Mouse (Mus musculus) cerebellum, postnatal 4 days (tissue): ENCODE data around the gene Kat2b.
"Not testable (repeated sequence)": the region's sequence is repeated elsewhere in the genome, so short reads cannot be mapped to it uniquely, and the experiment has no call there.

Experiments used
- DNase-seq, 2 experiments: peaks; one replicate each; pipeline ENCODE4 v3.0.0; 2022; ENCODE audit warnings: low spot score in 2 of 2, mixed read lengths in 1 of 2

The Kat2b gene

DNA sequence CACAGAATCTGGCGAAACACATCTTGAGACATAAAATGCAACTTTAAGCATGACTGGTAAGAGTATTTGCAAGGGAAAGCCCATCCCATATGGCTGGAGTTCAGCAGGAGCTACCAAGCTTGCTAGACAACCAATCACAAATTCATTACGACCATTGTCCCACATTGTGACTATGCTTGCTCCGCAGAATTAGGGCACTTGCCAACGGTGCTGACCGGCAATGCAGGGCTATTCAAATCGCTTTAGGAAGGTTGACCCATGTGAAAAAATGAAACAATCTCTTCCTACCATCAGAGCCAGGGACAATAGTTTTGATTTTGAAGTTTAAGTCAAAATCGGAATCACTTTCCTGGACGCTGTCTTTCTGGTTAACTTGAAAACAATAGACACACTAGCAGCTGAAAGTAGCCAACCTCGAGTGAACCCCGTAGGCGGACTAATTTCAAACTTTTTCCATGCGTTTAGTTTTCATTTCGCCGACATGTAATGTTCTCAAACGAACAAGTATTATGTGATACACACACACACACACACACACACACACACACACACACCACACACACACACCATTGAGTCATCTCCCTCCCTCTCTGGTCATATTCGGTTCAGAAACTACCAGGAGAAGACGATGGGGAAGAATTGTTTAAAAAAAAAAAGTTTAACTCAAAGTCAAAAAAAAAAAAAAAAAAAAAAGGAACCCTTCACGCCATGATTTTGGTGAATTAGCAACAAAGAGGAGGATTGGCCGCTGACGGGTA lies at the start of gene Kat2b:
Kat2b (plus strand) TSS at position 701 of the 758 bp plus-strand sequence.
- DNase-seq = peak in 1 of 2 experiments; percentile 26

DNA sequence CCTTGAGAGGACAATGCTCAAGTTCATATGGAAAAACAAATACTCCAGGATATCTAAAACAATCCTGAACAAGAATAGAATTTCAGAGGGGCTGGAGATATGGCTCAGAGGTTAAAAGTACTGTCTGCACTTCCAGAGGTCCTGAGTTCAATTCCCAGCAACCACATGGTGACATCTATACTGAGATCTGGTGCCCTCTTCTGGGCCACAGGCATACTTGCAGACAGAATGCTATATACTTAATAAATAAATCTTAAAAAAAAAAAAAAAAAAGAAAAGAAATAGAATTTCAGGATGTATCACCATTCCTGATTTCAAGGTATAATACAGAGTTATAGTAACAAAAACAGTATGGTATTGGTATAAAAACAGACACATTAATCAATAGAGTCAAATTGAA lies 47.3 kb upstream of the Kat2b start:
- no peak for DNase-seq

DNA sequence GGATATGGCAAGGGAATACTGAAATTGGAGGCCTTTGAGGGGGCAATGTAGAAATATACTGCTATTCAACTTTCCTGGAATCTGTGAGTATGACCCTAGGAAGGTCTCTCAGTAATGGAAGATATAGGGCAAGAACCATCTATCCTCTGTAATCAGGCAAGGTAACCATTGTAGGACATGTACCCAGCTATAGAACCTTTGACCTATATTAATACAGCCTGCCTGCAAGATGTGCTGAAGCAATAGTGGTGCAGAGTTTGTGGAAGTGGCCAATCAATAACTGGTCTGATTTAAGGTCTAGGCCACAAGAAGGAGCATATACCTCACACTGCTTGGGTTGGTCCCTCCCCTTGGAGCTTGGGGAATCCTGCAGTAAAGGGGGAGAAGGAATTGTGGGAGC lies 46.2 kb upstream of the Kat2b start:
- no peak for DNase-seq

DNA sequence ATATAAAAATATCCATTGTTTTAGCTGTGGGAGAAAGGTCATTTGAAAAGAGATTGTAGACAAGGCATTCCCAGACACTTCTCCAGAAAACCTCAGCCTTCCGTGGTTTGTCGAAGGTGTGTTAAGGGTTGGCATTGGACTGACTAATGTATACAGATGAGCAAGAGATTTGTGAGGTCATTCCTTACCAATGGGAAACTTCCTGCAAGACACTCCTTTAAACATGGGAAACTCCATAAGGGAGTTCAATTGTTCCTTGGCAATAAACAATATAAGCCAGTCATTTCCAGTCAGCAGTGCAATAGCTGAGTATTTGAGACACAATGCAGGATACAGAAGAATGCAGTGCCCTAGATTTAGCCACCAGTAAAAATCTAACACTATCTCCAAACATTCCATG lies 38.6 kb upstream of the Kat2b start:
- DNase-seq = no peak

DNA sequence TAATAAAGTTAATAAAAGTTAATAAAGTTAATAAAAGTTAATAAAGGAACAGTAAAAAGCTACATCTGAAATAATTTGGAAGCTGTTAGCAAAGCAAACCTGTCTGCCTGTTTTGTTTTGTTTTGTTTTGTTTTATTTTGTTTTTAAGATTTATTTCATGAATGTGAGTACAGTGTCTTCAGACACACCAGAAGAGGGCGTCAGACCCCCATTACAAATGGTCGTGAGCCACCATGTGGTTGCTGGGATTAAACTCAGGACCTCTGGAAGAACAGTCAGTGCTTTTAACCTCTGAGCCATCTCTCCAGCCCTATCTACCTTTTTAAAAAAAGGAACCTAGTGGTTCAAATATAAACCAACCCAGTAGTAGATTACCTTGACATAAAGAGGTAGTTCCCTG lies 35.5 kb upstream of the Kat2b start:
- no peak for DNase-seq

DNA sequence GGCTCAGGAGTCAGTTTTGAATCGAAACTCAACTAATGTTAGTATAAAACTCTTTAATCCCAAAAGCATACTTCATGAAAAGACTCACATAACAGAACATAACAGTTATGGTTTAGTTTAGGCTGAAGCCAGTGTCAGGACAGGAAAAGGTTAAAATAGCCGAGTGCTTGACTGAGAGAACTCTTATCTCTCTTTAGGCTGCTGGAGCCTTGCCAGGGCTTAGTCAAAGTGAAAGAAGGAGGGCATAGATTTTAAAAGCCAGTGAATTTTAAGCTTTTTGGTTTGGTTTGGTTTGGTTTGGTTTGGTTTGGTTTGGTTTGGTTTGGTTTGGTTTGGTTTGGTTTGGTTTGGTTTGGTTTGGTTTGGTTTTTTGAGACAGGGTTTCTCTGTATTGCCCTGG lies 34.2 kb upstream of the Kat2b start:
- DNase-seq = no peak

DNA sequence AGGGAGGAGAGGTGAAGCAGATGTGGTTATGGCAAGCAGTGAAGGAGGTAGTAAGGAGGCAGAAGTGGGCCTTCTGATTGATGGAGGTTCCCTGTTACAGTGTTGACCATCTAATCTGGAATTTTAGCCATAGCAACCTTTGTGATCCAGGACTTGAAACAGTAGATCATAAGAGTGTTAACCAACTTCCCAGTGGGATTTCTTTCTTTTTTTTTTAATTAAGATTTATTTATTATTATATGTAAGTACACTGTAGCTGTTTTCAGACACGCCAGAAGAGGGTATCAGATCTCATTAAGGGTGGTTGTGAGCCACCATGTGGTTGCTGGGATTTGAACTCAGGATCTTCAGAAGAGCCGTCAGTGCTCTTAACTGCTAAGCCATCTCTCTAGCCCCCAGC lies 27.3 kb upstream of the Kat2b start, which contains the start of gene Pp2d1:
Pp2d1 (minus strand) TSS at position 101 of the 400 bp plus-strand sequence.
- not testable (repeated sequence) for DNase-seq

DNA sequence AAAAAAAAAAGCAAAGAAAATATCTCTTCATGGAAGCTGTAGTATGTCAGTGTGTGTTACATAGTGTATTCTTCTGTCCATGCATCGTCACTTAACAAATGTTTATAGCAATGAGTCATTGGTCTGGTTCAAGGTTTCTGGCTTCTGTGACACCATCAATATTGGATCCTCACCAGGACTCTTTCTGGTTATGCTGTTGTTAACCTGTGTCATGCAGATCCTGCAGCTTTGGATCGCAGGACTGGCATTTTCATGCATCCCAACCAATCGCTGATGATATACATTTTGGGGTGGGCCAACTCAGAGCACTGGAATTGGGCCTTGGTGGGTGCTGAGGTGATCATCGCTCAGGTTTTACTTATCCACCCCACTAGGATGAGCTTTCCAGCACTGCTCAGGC lies 24.1 kb upstream of the Kat2b start:
- DNase-seq = no peak

DNA sequence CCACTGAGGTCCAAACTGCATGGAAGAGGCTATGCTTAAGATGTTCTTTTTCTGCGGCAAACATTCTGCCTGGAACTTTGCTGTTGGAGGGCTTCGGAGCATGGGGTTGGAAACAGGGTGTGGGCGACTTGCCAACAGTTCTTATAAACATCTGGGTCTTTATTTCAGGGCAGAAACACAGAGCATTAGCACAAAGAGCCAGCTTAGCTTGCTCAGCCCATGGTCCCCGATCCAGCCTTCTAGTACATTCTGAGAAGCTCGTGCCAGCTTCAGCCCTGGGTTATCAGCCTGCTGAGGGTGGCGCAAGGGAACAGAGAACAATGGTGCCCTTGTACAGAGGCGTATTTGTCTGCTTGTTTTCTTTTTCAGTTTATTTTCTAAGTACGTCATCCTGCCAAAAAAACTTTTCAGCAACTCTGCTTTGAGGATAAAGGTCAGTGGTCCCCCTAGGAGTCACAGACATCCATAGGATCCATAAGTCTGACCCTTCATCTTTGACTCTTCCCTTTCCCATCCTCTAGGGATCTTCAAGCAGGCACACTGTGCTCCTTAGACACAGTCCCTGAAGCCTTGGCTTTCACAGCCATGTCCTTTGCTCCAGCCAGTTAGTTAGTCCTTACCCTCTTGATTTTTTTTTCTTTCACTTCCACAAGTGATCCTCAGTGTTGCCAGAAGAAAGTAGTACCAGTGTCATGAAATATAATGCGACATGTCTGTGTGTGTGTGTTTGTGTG lies 22.9 kb upstream of the Kat2b start:
- peak in 1 of 2 experiments; percentile 3 for DNase-seq

DNA sequence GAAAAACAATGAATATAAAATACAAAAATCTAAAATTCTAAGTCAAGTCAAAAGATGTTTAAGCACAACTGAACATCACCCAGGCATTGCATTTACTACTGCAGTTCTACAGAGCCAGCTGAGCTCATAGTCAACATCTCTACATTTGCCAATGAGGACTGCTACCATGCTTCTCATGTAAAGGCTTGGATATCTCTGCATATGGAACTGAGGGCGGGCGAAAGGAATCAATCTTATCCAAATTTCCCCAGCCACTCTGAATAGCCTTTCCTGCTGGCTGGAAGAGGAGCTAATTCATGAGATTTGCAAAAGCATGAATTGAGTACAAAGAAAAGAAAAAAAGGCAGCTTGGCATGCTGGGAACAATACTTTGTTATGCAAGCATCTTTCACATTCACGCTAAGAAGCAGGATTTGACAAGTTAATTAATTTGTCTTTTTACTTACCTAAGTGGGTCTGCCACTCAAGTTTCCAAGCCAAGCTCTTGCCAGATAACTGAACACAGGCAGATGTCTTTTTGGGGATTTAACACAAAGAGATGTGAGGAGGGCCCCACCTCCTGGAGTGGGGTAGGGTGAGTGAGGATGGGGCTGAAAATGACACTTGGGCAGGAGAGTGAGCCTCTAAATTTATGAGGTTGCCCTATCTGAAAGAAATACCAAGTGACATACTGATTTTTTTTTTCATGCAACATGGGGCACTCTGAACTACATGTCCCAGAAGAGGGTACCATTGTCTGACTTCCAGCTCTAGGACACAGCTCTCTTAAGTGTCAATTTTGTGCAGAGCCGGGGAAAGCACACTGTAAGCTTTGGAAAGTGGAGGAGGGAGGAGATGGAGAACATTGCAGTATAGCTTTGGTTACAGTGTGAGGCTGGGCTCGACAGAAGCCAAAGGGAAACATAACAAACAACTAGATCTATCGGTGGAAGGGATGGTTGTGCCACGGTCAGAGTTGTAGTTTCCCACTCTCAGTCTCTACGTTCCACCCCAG lies 15.1 kb upstream of the Kat2b start:
- DNase-seq = no peak

DNA sequence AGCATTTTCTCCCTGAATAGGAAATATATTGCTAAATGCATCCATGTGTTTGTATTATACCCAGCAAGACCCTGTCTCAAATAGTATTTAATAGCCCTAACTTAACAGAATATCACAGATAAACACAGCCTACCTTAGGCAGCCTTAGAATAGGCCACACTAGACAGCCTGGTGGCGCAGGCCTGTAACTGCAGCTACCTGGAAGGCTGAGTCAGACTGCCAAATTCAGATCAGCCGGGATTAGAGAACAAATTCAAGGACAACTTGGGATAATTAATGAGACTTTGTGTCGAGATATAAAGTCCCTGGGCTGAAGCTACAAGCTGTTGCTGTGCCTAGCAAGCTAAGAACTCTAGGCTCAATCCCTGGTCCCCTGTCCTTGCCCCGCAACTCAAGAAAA lies 12.6 kb upstream of the Kat2b start:
- no peak for DNase-seq

DNA sequence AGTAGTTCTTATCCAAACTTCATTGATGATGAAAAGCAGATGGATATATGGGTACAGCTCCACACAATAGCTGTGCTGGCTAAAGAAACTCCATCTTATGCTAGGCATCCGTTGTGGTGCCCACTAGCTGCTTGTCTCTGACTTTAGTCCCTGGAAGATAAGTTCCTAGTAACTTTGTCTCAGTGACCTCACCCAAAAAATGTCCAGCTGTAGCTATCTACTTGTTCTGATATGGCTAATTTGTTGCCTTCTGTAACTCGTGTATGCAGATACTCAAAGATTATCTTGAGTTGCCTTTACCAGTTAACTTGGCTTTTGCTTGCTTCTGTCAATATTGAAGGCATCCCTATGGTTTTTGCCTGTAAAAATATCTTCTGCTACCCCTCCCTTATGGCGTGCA lies 11.8 kb upstream of the Kat2b start:
- DNase-seq = no peak

DNA sequence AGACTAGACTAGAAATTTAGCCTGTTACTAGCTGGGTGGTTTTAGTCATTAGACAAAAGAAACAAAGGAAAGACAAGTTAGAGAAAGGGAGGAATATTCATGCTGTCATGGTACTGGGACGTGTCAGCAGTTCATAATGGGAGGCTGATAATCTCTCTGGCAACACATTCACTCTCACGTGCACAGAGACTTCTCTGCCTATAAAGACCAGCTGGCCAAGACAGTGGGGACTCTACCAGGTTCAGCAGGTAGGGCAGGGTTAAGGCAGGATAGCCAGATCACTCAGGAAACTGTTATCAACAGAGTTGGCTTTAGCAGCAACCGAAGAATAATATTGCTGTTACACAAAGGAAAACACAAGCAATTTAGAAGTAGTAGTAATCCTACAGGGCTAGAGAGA lies 9.2 kb upstream of the Kat2b start:
- no peak for DNase-seq

DNA sequence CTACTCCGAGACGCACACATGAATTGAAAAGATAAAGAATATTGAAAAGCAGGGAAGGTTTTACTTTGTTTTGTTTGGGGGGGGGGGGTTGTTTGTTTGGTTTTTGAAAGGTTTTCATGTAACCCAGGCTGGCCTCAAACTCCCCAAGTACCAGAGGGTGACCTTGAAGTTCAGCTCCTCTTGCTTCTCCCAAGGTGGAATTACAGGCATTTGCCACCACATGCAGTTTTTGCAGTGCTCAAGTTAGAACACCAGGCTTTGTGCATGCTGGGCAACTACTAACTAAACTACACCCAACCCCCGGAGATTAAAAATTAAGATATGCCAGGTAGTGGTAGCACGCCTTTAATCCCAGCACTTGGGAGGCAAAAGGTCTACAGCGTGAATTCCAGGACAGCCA lies 7.0 kb upstream of the Kat2b start:
- no peak for DNase-seq

DNA sequence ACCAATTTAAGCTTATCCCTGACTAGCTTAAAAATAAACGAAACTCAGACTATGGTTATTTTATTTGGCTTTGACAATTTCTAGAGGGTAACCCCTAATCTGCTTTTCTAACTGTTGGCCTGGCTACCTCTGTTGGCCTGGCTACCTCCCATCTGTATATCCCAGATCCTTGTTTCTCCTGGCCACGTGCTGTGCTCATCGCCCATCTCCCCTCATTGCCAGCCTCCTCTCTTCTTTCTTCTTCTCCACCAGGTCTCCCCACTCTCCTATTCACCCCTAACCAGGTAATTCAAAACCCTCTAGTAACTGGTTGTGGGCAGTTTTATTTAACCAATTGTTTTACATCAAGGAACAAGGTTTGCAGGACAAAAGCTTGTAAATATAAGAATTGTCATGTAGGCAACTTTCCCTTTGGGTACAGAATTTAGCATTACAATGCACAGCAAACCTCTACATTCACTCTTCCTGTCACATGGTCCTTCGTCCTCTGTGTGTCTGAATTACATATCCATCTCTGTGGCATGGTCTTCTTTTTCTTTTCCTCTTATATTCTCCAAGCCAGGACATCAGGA lies 5.1 kb upstream of the Kat2b start:
- no peak for DNase-seq

DNA sequence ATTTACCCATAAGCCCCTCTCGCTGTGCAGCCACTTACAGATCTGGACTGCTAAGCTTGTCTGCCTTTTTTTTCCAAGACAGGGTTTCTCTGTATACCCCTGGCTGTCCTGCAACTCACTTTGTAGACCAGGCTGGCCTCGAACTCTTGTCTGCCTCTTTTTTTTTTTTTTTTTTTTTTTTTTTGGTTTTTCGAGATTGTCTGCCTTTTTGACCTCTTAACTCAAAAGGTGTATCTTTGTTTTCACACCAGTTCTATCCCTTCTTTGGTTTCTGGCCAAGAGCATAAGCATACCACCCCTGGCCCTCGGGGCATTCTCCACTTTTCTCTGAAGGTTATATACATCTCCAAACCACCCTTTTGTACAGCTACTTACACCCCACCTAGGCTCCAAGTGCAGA lies 1.8 kb upstream of the Kat2b start:
- DNase-seq = no peak

DNA sequence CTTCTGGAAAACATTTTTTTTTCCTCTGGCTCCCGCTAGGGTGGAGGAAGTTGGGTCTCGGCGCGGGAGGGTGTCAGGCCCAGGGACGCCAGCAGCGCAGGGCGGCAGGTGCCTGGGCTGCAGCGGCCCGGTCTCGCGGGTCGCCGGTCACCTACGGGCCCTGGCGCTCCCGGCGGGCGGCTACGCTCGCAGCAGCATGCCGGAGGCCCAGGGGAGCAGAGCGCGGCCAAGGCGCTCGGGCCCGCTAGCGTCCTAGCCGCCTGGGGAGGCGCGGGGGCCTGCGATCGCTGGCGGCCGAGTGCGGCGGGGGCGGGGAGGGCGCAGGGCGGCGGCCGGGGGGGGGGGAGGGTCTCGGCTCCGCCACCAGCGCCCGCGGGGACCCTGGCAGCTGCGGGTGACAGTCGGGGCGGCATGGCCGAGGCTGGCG lies 271 bp downstream of the Kat2b start:
- peak; percentile 40 to 58 for DNase-seq

DNA sequence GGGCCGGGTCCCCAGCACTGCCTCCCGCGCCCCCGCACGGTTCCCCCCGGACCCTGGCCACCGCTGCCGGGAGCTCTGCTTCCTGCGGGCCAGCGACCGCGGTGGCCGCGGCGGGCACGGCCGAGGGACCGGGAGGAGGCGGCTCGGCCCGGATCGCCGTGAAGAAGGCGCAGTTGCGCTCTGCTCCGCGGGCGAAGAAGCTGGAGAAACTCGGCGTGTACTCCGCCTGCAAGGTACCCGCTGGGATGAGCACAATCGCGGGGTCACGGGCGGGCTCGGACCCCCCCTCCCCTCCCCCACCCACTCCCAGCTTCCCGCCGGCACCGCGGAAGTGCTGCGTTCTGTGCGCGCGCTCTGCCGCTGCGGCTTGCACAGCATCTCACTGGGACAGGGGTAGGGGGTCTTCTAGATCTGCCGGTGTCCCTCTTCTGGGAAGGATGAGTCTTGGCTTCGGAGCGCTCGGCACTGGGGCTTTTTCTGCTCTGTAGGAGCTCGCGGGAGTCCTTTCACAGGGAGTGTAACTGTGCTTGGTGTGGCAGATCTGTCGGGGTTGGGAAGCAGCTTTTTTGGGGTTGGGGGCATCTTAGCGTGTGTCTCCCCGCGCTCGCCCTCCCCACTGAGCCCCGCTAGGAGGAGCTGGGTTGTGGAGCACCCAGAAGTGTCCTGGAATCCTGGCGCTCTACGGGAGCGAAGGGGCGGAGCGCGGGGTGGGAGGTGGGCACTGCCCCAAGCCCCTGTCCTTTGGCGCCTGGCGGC lies 863 bp downstream of the Kat2b start:
- peak; percentile 29 to 57 for DNase-seq

DNA sequence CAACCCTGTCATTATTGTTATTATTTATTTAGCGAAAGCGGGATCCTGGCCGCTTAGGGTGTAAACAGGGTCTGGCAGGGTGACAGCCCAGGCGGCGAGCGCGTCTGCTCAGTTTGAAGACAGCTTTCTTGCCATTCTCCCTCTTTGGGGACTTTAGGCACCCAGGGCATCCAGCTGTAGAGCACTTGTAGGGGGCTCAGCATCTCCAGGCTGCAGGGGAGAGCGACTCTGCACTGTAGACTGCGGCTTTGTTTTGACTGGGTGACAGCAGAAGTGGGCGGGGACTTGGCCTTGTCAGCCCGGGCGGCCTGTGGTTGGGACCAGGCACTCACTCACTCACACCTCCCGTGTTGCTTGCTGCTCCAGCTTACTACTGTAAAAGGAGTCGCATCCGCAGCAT lies 1.5 kb downstream of the Kat2b start:
- peak; percentile 35 to 67 for DNase-seq

DNA sequence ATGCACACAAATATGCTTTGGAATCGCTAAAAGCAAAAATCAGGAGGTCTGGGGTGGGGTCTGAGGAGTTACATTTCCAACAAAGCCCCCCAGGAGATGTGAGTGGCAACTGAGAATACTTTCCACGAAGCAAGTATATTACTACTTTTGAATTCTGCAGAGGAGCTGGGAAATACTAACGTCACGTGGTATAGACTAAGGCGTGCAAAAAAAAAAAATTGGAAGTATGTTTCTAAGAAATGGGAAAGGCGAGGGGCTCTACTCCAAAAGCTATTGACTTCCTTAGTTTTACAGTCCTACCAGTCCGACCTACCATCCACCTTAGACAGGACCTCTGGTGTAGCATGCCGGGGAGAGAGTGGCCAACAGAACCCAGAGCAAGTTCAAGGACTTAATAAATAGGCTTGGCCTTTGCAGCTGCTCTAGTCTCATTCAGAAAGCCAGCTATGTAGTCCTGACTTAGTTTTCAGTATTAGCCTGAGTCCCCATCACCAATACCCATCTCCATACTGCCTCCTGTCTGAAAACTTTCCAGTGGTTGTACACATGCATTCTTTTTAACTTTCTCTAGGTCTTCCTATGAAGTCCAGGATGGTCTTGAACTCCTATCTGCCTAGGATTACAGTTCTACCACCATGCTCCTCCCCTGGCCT lies 2.2 kb downstream of the Kat2b start:
- DNase-seq = no peak
